Mouse (Mus musculus) heart, adult 2 months (tissue): ENCODE measurements at regions not wholly inside any gene's neighbourhood (a gene's known extent, or its start where the extent isn't known, plus 50 kb on each side); places are given as distances from the start of the nearest gene placed in this dataset.

Experiments
- DNase-seq, 2 experiments: peaks; one replicate each; pipeline ENCODE4 v3.0.0; 2021
- H3K27ac ChIP-seq: fragments of 200-600 bp; 2 replicates; pipeline ENCODE4 v1.8.1; 2022
- H3K27me3 ChIP-seq: fragments of 200-500 bp; 2 replicates; pipeline ENCODE4 v1.6.1; 2012; ENCODE audit warnings: mild to moderate bottlenecking, low read length, inconsistent platforms, mixed read lengths; ENCODE audit not compliant: control insufficient read depth, insufficient read depth
- H3K36me3 ChIP-seq: fragments of 200-500 bp; 2 replicates; pipeline ENCODE4 v1.6.1; 2012; ENCODE audit warnings: low read length, inconsistent platforms; ENCODE audit not compliant: control insufficient read depth, insufficient read depth
- H3K4me1 ChIP-seq: fragments of 200-500 bp; 2 replicates; pipeline ENCODE4 v1.6.1; 2011; ENCODE audit warnings: low read length; ENCODE audit not compliant: control insufficient read depth, insufficient read depth
- H3K4me3 ChIP-seq: fragments of 200-600 bp; 2 replicates; pipeline ENCODE4 v1.8.1; 2022
- H3K79me2 ChIP-seq: fragments of 200-500 bp; replicated peaks from 2 replicates; pipeline ENCODE4 v1.6.1; 2012; ENCODE audit warnings: mild to moderate bottlenecking, inconsistent platforms, low read length, moderate library complexity, mixed read lengths; ENCODE audit not compliant: control insufficient read depth, insufficient read depth
- H3K9ac ChIP-seq: fragments of 200-500 bp; 2 replicates; pipeline ENCODE4 v1.6.1; 2012; ENCODE audit warnings: low read depth, mild to moderate bottlenecking, control low read depth, inconsistent platforms, low read length, mixed read lengths
- CTCF ChIP-seq: fragments of 200-600 bp; IDR thresholded peaks from 2 replicates; pipeline ENCODE4 v1.8.1; 2022; ENCODE audit warnings: antibody characterized with exemption, mild to moderate bottlenecking, moderate library complexity
- EP300 ChIP-seq: fragments of 200-500 bp; IDR thresholded peaks from 2 replicates; pipeline ENCODE4 v1.6.1; 2011; ENCODE audit warnings: low read depth, low read length, control low read depth; ENCODE audit not compliant: insufficient read depth
- POLR2A ChIP-seq: fragments of 200-500 bp; IDR thresholded peaks from 2 replicates; pipeline ENCODE4 v1.6.1; 2011; ENCODE audit warnings: mild to moderate bottlenecking, low read depth, low read length, control low read depth; ENCODE audit not compliant: insufficient read depth
- WGBS: fragments of 180-500 bp; shearing (Covaris S2); methylation state at CpG from one replicate; pipeline ENCODE4 v1.1.7; 2018; 5-methylcytosine and 5-hydroxymethylcytosine counted together
- intact Hi-C: fragments of 180-260 bp; cut with DNase I; formaldehyde crosslinking; loops from one replicate; pipeline ENCODE4 v1.15.1; 2025

DNA sequence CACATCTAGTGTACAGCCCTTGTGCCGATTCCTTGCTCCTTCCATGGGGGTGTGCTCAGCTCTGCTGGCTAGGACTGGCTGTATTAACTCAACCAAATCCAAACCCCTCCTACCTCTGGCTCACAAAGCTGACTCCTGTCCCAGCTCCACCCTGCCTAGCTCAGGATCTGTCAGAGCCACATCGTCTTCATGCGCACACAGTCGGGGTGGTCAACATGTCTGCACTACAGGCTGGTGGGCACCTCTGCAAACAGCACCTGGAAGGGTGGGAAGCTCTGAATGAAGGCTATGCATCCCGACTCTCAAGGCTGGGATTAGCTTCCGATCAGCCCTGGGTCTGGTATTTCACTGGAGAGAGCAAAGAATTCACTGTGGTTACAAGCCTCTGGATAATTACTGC lies 220.4 kb downstream of the 3110018I06Rik start:
- no peaks in the 10 kb centered on the region for H3K4me1 ChIP-seq
- WGBS = 86% methylated on average over 6 of the region's 6 CpGs
- H3K27me3 ChIP-seq = no peaks in the 10 kb centered on the region
- H3K4me3 ChIP-seq = no peak overlapping the region
- intact Hi-C loops = no loop called here
- no peaks in the 10 kb centered on the region for H3K79me2 ChIP-seq
- H3K9ac ChIP-seq = no peak overlapping the region
- no peak for TF ChIP-seq EP300
- no peak for TF ChIP-seq CTCF
- no peak for TF ChIP-seq POLR2A
- H3K36me3 ChIP-seq = no peaks in the 10 kb centered on the region
- H3K27ac ChIP-seq = no peak overlapping the region
- no peak for DNase-seq

- Histone ChIP-seq H3K4me3 (no peak overlapping the region), H3K27ac (no peak overlapping the region), H3K36me3 (no peaks in the 10 kb centered on the region), H3K27me3 (no peaks in the 10 kb centered on the region), H3K9ac (no peak overlapping the region), H3K4me1 (no peaks in the 10 kb centered on the region), H3K79me2 (no peaks in the 10 kb centered on the region)
- no peak for TF ChIP-seq POLR2A
- TF ChIP-seq EP300 = no peak
- no peak for TF ChIP-seq CTCF
- intact Hi-C loops = no loop called here
- WGBS = 71% methylated on average over 7 of the region's 7 CpGs
- no peak for DNase-seq
Observed at GRCm38 (mm10) chr12:107711017-107711416, 222.6 kb downstream of the 3110018I06Rik start.

GRCm38 (mm10) chr12:107711675-107712074 lies 223.2 kb downstream of the 3110018I06Rik start:
- DNase-seq = no peak
- Histone ChIP-seq H3K9ac (no peak overlapping the region), H3K27me3 (no peaks in the 10 kb centered on the region), H3K4me1 (no peaks in the 10 kb centered on the region), H3K4me3 (no peak overlapping the region), H3K36me3 (no peaks in the 10 kb centered on the region), H3K79me2 (no peaks in the 10 kb centered on the region), H3K27ac (no peak overlapping the region)
- WGBS = 55% methylated on average over 3 of the region's 3 CpGs
- TF ChIP-seq EP300 = no peak
- TF ChIP-seq CTCF = no peak
- TF ChIP-seq POLR2A = no peak
- intact Hi-C loops = no loop called here

DNA sequence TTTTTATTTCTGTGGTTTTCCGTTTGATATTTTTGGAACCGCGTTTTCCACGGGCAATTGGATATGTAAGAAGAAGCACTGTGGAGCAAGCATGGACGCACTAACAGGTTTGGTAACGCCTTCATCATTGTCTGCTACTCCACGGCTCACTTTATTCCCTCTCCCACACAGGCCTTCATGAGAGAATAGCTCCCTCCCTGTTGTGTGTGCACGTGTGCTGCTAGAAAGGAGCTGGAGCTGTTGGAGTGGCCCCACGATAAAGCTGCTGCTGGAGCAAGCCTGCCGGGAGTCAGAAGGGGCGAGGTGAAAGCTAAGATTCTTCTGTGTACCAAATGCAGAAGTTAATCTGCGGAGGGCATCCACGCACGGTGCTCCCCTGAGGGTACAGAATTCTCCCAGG lies 224.8 kb downstream of the 3110018I06Rik start:
- H3K9ac ChIP-seq = no peak overlapping the region
- no peaks in the 10 kb centered on the region for H3K27me3 ChIP-seq
- WGBS = 74% methylated on average over 14 of the region's 14 CpGs
- no peak for DNase-seq
- no peak for TF ChIP-seq POLR2A
- TF ChIP-seq EP300 = no peak
- no peak for TF ChIP-seq CTCF
- no peak overlapping the region for H3K4me3 ChIP-seq
- intact Hi-C loops = no loop called here
- H3K27ac ChIP-seq = no peak overlapping the region
- no peaks in the 10 kb centered on the region for H3K4me1 ChIP-seq
- no peaks in the 10 kb centered on the region for H3K36me3 ChIP-seq
- no peaks in the 10 kb centered on the region for H3K79me2 ChIP-seq

DNA sequence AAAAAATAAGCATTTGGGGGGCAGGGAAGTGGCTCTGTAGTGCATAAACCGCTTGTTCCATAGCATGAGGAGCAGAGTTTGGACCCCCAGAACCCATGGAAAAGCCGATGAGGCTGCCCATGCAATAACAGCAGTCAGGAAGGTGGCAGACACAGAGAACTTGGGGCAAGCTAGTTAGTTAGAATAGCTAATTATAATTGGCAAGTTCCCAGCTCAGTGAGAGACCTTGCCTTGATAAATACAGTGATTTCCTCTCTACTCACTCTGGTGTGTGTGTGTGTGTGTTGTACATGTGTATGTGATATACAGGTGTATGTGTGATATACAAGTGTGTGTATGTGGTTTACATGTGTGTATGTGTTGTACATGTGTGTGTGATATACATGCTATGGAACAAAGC lies 226.4 kb downstream of the 3110018I06Rik start:
- no peak overlapping the region for H3K9ac ChIP-seq
- no peaks in the 10 kb centered on the region for H3K27me3 ChIP-seq
- no peak overlapping the region for H3K4me3 ChIP-seq
- no peak overlapping the region for H3K27ac ChIP-seq
- no peak for DNase-seq
- TF ChIP-seq EP300 = no peak
- TF ChIP-seq POLR2A = no peak
- no peak for TF ChIP-seq CTCF
- no peaks in the 10 kb centered on the region for H3K4me1 ChIP-seq
- 86% methylated on average over 2 of the region's 2 CpGs for WGBS
- intact Hi-C loops = no loop called here
- no peaks in the 10 kb centered on the region for H3K79me2 ChIP-seq
- no peaks in the 10 kb centered on the region for H3K36me3 ChIP-seq

- Histone ChIP-seq H3K36me3 (no peaks in the 10 kb centered on the region), H3K27me3 (no peaks in the 10 kb centered on the region), H3K9ac (no peak overlapping the region), H3K4me3 (no peak overlapping the region), H3K27ac (no peak overlapping the region), H3K4me1 (no peaks in the 10 kb centered on the region), H3K79me2 (no peaks in the 10 kb centered on the region)
- intact Hi-C loops = no loop called here
- DNase-seq = no peak
- WGBS = 43% methylated on average over 6 of the region's 6 CpGs
- TF ChIP-seq EP300 (no peak), CTCF (no peak), POLR2A (no peak)
Observed at GRCm38 (mm10) chr12:107715871-107716270, 227.4 kb downstream of the 3110018I06Rik start.

DNA sequence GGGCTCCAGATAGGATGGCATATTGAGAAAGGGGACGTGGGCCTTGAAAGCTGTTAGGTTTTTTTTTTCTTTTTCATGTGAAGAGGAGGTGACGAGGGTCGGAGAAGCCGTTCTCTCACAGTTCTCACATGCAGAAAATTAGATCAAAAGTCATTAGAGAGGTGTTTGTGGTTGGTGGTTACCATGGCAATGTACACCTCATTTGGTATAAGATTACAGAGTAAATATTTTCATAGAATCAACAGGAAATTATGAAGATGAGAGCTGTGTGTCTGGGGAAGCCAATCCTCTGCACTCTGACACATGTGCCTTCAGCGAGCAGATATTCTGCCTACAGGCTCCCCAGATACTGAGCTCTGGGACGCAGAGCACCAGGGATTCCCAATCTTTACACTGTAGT lies 232.5 kb downstream of the 3110018I06Rik start:
- Histone ChIP-seq H3K27me3 (no peaks in the 10 kb centered on the region), H3K4me1 (no peaks in the 10 kb centered on the region), H3K27ac (no peak overlapping the region), H3K79me2 (no peaks in the 10 kb centered on the region), H3K9ac (no peak overlapping the region), H3K4me3 (no peak overlapping the region), H3K36me3 (no peaks in the 10 kb centered on the region)
- no peak for TF ChIP-seq EP300
- no peak for TF ChIP-seq CTCF
- no peak for TF ChIP-seq POLR2A
- 82% methylated on average over 6 of the region's 6 CpGs for WGBS
- DNase-seq = no peak
- intact Hi-C loops = no loop called here
